Mouse (Mus musculus): ENCODE results near the gene Nxn. TPM values are rescaled to one million over a fixed set of nuclear protein-coding genes. Genes with fewer than 3 reads are reported as not detected.

Nxn gene
- polyA plus RNA-seq, 1 experiment from 2014 or later: 11.9 TPM

DNA sequence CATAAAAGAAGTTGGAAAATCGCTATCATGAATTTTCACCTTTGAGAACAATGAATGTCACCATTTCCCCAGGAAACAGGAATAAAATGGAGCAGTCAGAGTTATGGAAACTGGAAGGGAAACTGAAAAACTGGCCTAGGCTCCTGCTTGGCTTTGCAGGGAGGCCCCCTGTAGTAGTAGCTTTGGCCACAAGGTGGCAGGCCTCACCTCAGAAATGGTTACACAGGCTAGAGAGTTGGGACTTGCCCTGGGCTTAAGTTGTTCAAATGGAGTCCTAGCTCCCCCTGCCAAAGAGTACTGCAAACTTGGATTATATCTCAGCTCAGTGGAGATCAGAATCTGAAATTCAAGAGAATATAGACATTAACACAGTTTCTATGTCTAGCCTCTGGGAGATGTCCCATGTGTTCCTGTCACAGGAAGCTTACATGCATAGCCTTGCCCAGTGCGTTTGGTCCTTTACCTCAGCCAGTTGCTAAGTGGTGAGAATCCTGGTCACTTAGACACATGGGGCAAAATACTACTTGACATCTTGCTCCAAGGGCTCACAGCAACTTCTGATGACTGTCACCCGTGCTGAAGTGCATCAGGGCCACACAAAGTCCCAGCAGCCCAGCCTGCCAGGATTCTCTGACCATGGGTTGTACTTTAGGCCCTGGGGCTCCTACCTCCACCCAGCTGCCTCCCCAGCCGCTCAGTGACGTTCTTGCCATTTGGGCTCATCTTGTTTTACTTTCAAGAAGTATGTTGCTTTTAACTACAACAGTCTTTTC, 145.6 kb downstream of the Nxn start:
- Histone ChIP-seq H3K36me3 (ENCODE audit: insufficient read depth, low read length) (no peaks in the 10 kb centered on the region), H3K4me1 (ENCODE audit: insufficient read depth, low read depth, low read length) (no peaks in the 10 kb centered on the region), H3K9ac (replicated peaks; ENCODE audit: low read depth) (no peak overlapping the region), H3K27ac (ENCODE audit: low read length) (no peak overlapping the region), H3K4me2 (replicated peaks; ENCODE audit: low read depth, low read length) (no peak overlapping the region), H3K27me3 (replicated peaks; ENCODE audit: insufficient read depth, low read length) (no peaks in the 10 kb centered on the region), H3K9me3 (ENCODE audit: low read length) (no peaks in the 10 kb centered on the region), H3K4me3 (ENCODE audit: low read depth, low read length) (no peak overlapping the region)
- 33% methylated on average over 5 of the region's 5 CpGs for WGBS
- TF ChIP-seq CTCF (IDR thresholded peaks at IDR 0.05) (peak; percentile 92), EP300 (IDR thresholded peaks at IDR 0.05) (no peak)
- peak; percentile 89 for ATAC-seq
- peak; percentile 90 for DNase-seq (ENCODE audit: low spot score)

DNA sequence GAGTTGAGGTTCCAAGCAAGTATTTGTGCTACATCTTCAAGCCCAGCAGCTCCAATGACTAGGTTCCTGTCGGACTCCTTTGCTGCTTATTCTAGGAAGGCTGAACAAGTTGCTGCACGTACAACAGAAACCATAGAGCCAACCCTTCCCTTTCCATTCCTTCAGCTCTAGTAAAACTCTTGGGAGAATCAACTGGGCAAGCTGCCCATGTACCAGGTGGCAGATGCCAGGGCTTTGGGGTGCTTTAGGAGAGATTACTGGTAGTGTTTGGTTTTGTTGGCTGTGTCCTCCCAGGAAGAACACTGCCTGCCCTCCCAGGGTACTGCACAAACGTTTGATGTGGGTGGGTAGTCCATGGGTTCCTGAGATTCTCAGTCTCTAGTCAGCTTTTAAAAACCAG, 146.9 kb downstream of the Nxn start:
- H3K27ac ChIP-seq (ENCODE audit: low read length): no peak overlapping the region
- no peaks in the 10 kb centered on the region for H3K4me1 ChIP-seq (ENCODE audit: insufficient read depth, low read depth, low read length)
- no peak overlapping the region for H3K4me3 ChIP-seq (ENCODE audit: low read depth, low read length)
- ATAC-seq: no peak
- TF ChIP-seq EP300 (IDR thresholded peaks at IDR 0.05) (no peak), CTCF (IDR thresholded peaks at IDR 0.05) (no peak)
- no peak for DNase-seq (ENCODE audit: low spot score)
- WGBS: 56% methylated on average over 3 of the region's 3 CpGs
- no peak overlapping the region for H3K9ac ChIP-seq (replicated peaks; ENCODE audit: low read depth)
- no peaks in the 10 kb centered on the region for H3K9me3 ChIP-seq (ENCODE audit: low read length)
- no peaks in the 10 kb centered on the region for H3K27me3 ChIP-seq (replicated peaks; ENCODE audit: insufficient read depth, low read length)
- H3K36me3 ChIP-seq (ENCODE audit: insufficient read depth, low read length): no peaks in the 10 kb centered on the region
- no peak overlapping the region for H3K4me2 ChIP-seq (replicated peaks; ENCODE audit: low read depth, low read length)

DNA sequence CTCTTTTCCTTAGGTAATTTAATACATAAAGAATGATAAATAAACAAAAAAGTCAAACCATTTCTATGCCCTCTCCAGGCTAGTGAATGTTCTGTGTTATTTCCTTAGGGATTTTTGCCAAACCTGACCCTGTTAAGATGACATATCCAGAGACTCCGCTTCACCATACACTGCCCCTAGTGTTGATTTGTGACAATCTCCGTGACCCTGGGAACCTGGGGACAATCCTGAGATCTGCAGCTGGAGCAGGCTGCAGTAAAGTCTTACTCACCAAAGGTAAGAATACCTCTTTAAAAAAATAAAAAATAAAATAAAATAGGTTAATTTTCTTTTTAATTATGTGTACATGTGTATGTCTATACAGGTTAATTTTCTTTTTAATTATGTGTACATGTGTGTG, 151.7 kb downstream of the Nxn start:
- 51% methylated on average over 2 of the region's 2 CpGs for WGBS
- no peak for ATAC-seq
- TF ChIP-seq CTCF (IDR thresholded peaks at IDR 0.05) (peak; percentile 21), EP300 (IDR thresholded peaks at IDR 0.05) (no peak)

DNA sequence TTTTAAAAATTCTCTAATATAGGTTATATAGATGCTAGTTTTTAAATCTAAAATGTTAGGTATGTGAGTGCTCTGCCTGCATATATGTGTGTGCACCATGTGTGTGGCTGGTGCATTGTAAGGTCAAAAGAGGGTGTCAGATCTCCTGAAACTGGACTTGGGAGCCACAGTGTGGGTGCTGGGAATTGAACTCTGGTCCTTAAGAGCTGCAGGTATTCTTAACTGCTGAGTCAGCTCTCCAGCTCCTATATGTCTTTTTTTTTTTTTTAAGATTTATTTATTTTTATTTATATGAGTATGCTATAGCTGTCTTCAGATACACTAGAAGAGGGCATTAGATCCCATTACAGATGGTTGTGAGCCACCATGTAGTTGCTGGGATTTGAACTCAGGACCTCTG, 152.5 kb downstream of the Nxn start:
- no peak overlapping the region for H3K9ac ChIP-seq (replicated peaks; ENCODE audit: low read depth)

More for the DNA sequence above, 151.7 kb downstream of the Nxn start:
- Histone ChIP-seq H3K27me3 (replicated peaks; ENCODE audit: insufficient read depth, low read length) (no peaks in the 10 kb centered on the region), H3K9me3 (ENCODE audit: low read length) (no peaks in the 10 kb centered on the region), H3K9ac (replicated peaks; ENCODE audit: low read depth) (no peak overlapping the region), H3K4me2 (replicated peaks; ENCODE audit: low read depth, low read length) (no peak overlapping the region), H3K27ac (ENCODE audit: low read length) (no peak overlapping the region), H3K4me1 (ENCODE audit: insufficient read depth, low read depth, low read length) (no peaks in the 10 kb centered on the region), H3K4me3 (ENCODE audit: low read depth, low read length) (no peak overlapping the region), H3K36me3 (ENCODE audit: insufficient read depth, low read length) (no peaks in the 10 kb centered on the region)
- DNase-seq (ENCODE audit: low spot score): no peak

DNA sequence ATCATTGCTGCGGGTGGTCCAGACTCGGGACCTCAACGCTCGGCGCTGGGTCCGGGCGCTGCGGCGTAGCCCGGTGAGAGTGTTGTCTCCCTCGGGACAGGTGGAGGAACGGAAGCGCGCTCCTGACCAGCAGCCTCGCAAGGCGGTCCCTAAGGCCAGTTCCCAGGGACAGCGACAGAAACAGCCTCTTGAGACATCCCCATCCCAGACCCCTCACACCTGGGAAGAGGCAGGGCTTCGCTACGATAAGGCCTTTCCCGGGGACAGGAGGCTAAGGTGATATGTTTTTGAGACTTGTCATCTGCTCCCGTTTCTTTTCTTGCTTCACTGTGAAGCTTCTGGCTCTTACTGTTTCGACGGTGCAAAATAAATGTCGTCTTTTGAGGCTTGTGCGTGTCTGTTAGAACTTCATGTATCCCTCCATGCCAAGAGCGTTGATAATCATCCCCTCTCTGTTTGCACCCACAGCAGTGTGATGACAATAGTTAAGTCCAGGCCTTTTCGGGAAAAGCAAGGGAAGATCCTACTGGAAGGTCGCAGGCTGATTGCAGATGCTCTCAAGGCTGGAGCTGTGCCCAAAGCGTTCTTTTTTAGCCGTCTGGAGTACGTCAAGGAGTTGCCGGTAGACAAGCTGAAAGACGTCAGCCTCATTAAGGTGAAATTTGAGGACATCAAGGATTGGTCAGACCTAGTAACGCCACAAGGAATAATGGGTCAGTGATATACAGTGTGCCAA, 155.0 kb downstream of the Nxn start:
- peak overlapping the region; percentile 63 for H3K4me3 ChIP-seq (ENCODE audit: low read depth, low read length)
- WGBS: 2% methylated on average over 34 of the region's 34 CpGs
- H3K4me1 ChIP-seq (ENCODE audit: insufficient read depth, low read depth, low read length): no peaks in the 10 kb centered on the region
- H3K4me2 ChIP-seq (replicated peaks; ENCODE audit: low read depth, low read length): peak overlapping the region; percentile 80
- TF ChIP-seq EP300 (IDR thresholded peaks at IDR 0.05) (no peak), CTCF (IDR thresholded peaks at IDR 0.05) (no peak)
- no peaks in the 10 kb centered on the region for H3K9me3 ChIP-seq (ENCODE audit: low read length)
- no peaks in the 10 kb centered on the region for H3K27me3 ChIP-seq (replicated peaks; ENCODE audit: insufficient read depth, low read length)
- peak overlapping the region; percentile 65 for H3K9ac ChIP-seq (replicated peaks; ENCODE audit: low read depth)
- DNase-seq (ENCODE audit: low spot score) (no peak), ATAC-seq (peak; percentile 46)
- no peak overlapping the region for H3K27ac ChIP-seq (ENCODE audit: low read length)
- 0 out of 2 replicates have a peak, but pooled peaks cover 9% of the 10 kb centered on the region for H3K36me3 ChIP-seq (ENCODE audit: insufficient read depth, low read length)

More for the DNA sequence above, 152.5 kb downstream of the Nxn start:
- H3K4me3 ChIP-seq (ENCODE audit: low read depth, low read length): no peak overlapping the region
- no peak for DNase-seq (ENCODE audit: low spot score)
- ATAC-seq: no peak
- H3K4me1 ChIP-seq (ENCODE audit: insufficient read depth, low read depth, low read length): no peaks in the 10 kb centered on the region
- no peaks in the 10 kb centered on the region for H3K9me3 ChIP-seq (ENCODE audit: low read length)
- H3K27ac ChIP-seq (ENCODE audit: low read length): no peak overlapping the region
- H3K36me3 ChIP-seq (ENCODE audit: insufficient read depth, low read length): no peaks in the 10 kb centered on the region
- no peaks in the 10 kb centered on the region for H3K27me3 ChIP-seq (replicated peaks; ENCODE audit: insufficient read depth, low read length)
- H3K4me2 ChIP-seq (replicated peaks; ENCODE audit: low read depth, low read length): no peak overlapping the region
- no peak for TF ChIP-seq CTCF (IDR thresholded peaks at IDR 0.05)
- TF ChIP-seq EP300 (IDR thresholded peaks at IDR 0.05): no peak

Measured in lung, postnatal 0 days (tissue).